Mouse (Mus musculus) cerebellum, adult 2 months (tissue): ENCODE results near the gene Ccdc163. TPM values are rescaled to one million over a fixed set of nuclear protein-coding genes. Genes with fewer than 3 reads are reported as not detected.

Experiments used
- DNase-seq, 2 experiments: peaks; one replicate each; pipeline ENCODE4 v3.0.0; 2021
- H3K27ac ChIP-seq: fragments of 200-500 bp; 2 replicates; pipeline ENCODE4 v1.5.1; 2012; ENCODE audit warnings: low read length, control low read depth, inconsistent platforms; ENCODE audit not compliant: insufficient read depth
- H3K27me3 ChIP-seq: fragments of 200-500 bp; 2 replicates; pipeline ENCODE4 v1.6.1; 2012; ENCODE audit warnings: inconsistent platforms, mild to moderate bottlenecking, low read length, moderate library complexity; ENCODE audit not compliant: control insufficient read depth, insufficient read depth
- H3K4me1 ChIP-seq: fragments of 200-500 bp; 2 replicates; pipeline ENCODE4 v1.6.1; 2011; ENCODE audit warnings: low read length; ENCODE audit not compliant: control insufficient read depth, insufficient read depth
- H3K4me3 ChIP-seq: fragments of 200-500 bp; replicated peaks from 2 replicates; pipeline ENCODE3; 2011; ENCODE audit warnings: mild to moderate bottlenecking, low read depth, low read length, control low read depth; ENCODE audit not compliant: insufficient read depth
- CTCF ChIP-seq: fragments of 200-500 bp; IDR thresholded peaks from 2 replicates; pipeline ENCODE4 v1.5.1; 2011; ENCODE audit warnings: low read depth, mild to moderate bottlenecking, control low read depth, low read length, moderate library complexity, borderline replicate concordance; ENCODE audit not compliant: insufficient read depth
- POLR2A ChIP-seq: fragments of 200-500 bp; IDR thresholded peaks from 2 replicates; pipeline ENCODE4 v1.6.1; 2011; ENCODE audit warnings: low read length, control low read depth, borderline replicate concordance; ENCODE audit not compliant: insufficient read depth
- WGBS: fragments of 180-500 bp; shearing (Covaris S2); methylation state at CpG from one replicate; pipeline ENCODE4 v1.1.7; 2018; 5-methylcytosine and 5-hydroxymethylcytosine counted together
- polyA plus RNA-seq: library from polyadenylated mRNA; depleted of rRNA; stranded (reverse); fragments of >200 nt; gene quantifications from 2 replicates; pipeline ENCODE4 v1.2.3, GENCODE M21; 2012

The Ccdc163 gene
- polyA plus RNA-seq, 1 experiment: 29.5 TPM

GRCm38 (mm10) chr4:116721098-116721628, 12.9 kb downstream of the Ccdc163 start:
- Histone ChIP-seq H3K4me1 (no peaks in the 10 kb centered on the region), H3K4me3 (peak overlapping the region; percentile 75), H3K27ac (0 out of 2 replicates have a peak overlapping the region, but pooled peaks have one; percentile 31), H3K27me3 (no peaks in the 10 kb centered on the region)
- WGBS: 1% methylated on average over 29 of the region's 29 CpGs
- TF ChIP-seq CTCF (no peak), POLR2A (no peak)
- DNase-seq: no peak

- Histone ChIP-seq H3K27me3 (no peaks in the 10 kb centered on the region), H3K27ac (no peak overlapping the region), H3K4me3 (peak overlapping the region; percentile 17), H3K4me1 (no peaks in the 10 kb centered on the region)
- 56% methylated on average over 7 of the region's 7 CpGs for WGBS
- DNase-seq: no peak
- TF ChIP-seq POLR2A (no peak), CTCF (no peak)
These were observed 13.9 kb downstream of the Ccdc163 start for GRCm38 (mm10) chr4:116722230-116722629.

- Histone ChIP-seq H3K27me3 (no peaks in the 10 kb centered on the region), H3K27ac (no peak overlapping the region)
- 78% methylated on average over 5 of the region's 5 CpGs for WGBS
These were observed 17.1 kb downstream of the Ccdc163 start for GRCm38 (mm10) chr4:116725444-116725843.

GRCm38 (mm10) chr4:116727401-116727800, 19.1 kb downstream of the Ccdc163 start:
- TF ChIP-seq CTCF (no peak), POLR2A (no peak)
- no peak for DNase-seq
- Histone ChIP-seq H3K4me3 (no peak overlapping the region), H3K27me3 (no peaks in the 10 kb centered on the region), H3K4me1 (no peaks in the 10 kb centered on the region), H3K27ac (no peak overlapping the region)
- 86% methylated on average over 3 of the region's 3 CpGs for WGBS

More at GRCm38 (mm10) chr4:116725444-116725843, 17.1 kb downstream of the Ccdc163 start:
- Histone ChIP-seq H3K4me1 (no peaks in the 10 kb centered on the region), H3K4me3 (no peak overlapping the region)
- no peak for DNase-seq
- TF ChIP-seq CTCF (no peak), POLR2A (no peak)

- DNase-seq: no peak
- WGBS: 96% methylated on average over 3 of the region's 3 CpGs
- Histone ChIP-seq H3K4me1 (no peaks in the 10 kb centered on the region), H3K27me3 (no peaks in the 10 kb centered on the region), H3K4me3 (no peak overlapping the region), H3K27ac (no peak overlapping the region)
- TF ChIP-seq POLR2A (no peak), CTCF (no peak)
These were observed 21.2 kb downstream of the Ccdc163 start for GRCm38 (mm10) chr4:116729532-116729931.

- no peaks in the 10 kb centered on the region for H3K4me1 ChIP-seq
- WGBS: 85% methylated on average over 9 of the region's 9 CpGs
- no peak overlapping the region for H3K27ac ChIP-seq
- H3K27me3 ChIP-seq: no peaks in the 10 kb centered on the region
- TF ChIP-seq POLR2A (no peak), CTCF (no peak)
- DNase-seq: no peak
- no peak overlapping the region for H3K4me3 ChIP-seq
These were observed 22.8 kb downstream of the Ccdc163 start for GRCm38 (mm10) chr4:116731077-116731476.

- Histone ChIP-seq H3K4me3 (no peak overlapping the region), H3K27me3 (no peaks in the 10 kb centered on the region), H3K27ac (no peak overlapping the region), H3K4me1 (no peaks in the 10 kb centered on the region)
- no peak for TF ChIP-seq POLR2A
- no peak for TF ChIP-seq CTCF
- 79% methylated on average over 5 of the region's 5 CpGs for WGBS
- no peak for DNase-seq
These were observed 24.0 kb downstream of the Ccdc163 start for GRCm38 (mm10) chr4:116732355-116732754.

- no peak overlapping the region for H3K27ac ChIP-seq
- 95% methylated on average over 2 of the region's 2 CpGs for WGBS
- DNase-seq: no peak
- no peaks in the 10 kb centered on the region for H3K4me1 ChIP-seq
- no peak overlapping the region for H3K4me3 ChIP-seq
- TF ChIP-seq CTCF (no peak), POLR2A (no peak)
- H3K27me3 ChIP-seq: no peaks in the 10 kb centered on the region
These were observed 26.7 kb downstream of the Ccdc163 start for GRCm38 (mm10) chr4:116734996-116735395.
